Mouse (Mus musculus): ENCODE data around the gene Gm6040.

Gene Gm6040

DNA sequence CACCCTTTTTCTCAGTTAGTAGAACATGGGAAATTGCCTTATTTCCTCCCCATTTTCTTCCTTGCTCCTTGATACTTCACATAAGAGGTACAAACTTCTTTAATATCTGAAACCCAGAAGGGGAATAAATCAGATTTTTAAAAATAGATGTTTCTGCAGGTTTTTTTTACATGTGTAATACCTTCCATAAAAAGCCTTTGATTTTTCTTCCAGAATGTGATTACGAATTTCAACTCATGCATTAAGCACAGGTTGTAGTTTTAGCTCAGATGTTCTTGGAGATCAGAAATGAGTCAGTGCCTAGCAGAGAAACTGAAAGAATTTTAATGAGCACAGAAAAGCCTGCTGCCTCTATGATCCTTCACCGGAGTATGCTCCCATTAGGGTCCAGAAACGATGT lies at the start of gene Gm6040:
Gene Gm6040, minus strand, starts transcription at position 101 of the 400 bp plus-strand sequence.
- no peaks in the 10 kb centered on the region for H3K4me1 ChIP-seq (replicated peaks; ENCODE audit: low read depth, low read length)
- TF ChIP-seq CTCF (conservative IDR thresholded peaks at IDR 0.05; ENCODE audit: low read length) (no peak), NANOG (IDR thresholded peaks at IDR 0.05; ENCODE audit: borderline replicate concordance, low read length) (no peak), POU5F1 (IDR thresholded peaks at IDR 0.05; ENCODE audit: borderline replicate concordance, low read length) (no peak)
- no peaks in the 10 kb centered on the region for H3K36me3 ChIP-seq (ENCODE audit: insufficient read depth, low read length)
- no peak within 1 kb of the TSS for H3K4me3 ChIP-seq (replicated peaks; ENCODE audit: low read length)
- H3K27me3 ChIP-seq (ENCODE audit: insufficient read depth, low read length): no peaks in the 10 kb centered on the region
- H3K9me3 ChIP-seq (ENCODE audit: low read length): no peaks in the 10 kb centered on the region

DNA sequence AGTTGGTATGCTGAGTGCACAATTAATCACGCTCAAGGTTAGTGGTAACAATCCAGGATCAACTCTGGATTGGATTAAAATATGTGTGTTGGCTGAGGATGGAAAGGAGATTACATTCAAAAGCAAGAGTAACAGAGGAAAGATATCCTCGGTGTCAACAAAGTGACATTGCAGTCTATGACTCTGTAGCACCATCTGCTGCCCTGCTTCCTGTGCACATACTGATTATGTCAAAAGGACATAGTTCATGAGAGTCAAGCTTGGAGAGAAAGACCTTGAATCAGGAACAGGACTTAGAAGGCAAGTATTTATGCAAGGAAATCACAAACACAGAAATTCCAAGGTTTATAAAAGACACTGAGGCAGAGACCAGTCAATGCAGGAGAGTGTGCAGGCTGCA lies 42.7 kb upstream of the Gm6040 start:
- H3K27me3 ChIP-seq (ENCODE audit: insufficient read depth, low read length): no peaks in the 10 kb centered on the region
- TF ChIP-seq POU5F1 (IDR thresholded peaks at IDR 0.05; ENCODE audit: borderline replicate concordance, low read length) (no peak), NANOG (IDR thresholded peaks at IDR 0.05; ENCODE audit: borderline replicate concordance, low read length) (no peak), CTCF (conservative IDR thresholded peaks at IDR 0.05; ENCODE audit: low read length) (no peak)
- no peaks in the 10 kb centered on the region for H3K9me3 ChIP-seq (ENCODE audit: low read length)
- H3K36me3 ChIP-seq (ENCODE audit: insufficient read depth, low read length): no peaks in the 10 kb centered on the region
- H3K4me1 ChIP-seq (replicated peaks; ENCODE audit: low read depth, low read length): no peaks in the 10 kb centered on the region
- H3K4me3 ChIP-seq (replicated peaks; ENCODE audit: low read length): no peak overlapping the region

DNA sequence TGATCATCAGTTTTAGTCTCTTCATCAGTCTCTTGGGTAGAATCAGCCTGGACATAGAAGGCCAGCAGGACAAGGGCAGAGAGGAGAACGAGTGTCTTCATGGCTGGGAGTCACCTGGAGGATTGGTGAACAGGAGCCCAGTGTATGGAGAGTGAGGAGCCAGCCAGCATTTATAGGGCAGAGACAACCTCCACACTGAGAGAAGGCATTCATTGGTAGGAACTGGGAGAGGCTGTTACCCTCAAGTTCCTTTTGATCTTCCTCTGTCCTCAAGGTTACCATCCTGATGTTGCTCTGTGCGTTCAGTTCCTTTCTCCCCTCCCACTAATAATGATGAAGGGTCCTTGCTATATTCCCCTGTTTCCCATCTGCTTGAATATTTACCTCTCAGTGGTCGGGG lies 22.7 kb upstream of the Gm6040 start, which contains the start of gene AY761185:
Gene AY761185, minus strand, starts transcription at position 101 of the 400 bp plus-strand sequence.
- Histone ChIP-seq H3K9me3 (ENCODE audit: low read length) (no peaks in the 10 kb centered on the region), H3K4me3 (replicated peaks; ENCODE audit: low read length) (no peak within 1 kb of the TSS), H3K36me3 (ENCODE audit: insufficient read depth, low read length) (no peaks in the 10 kb centered on the region), H3K27me3 (ENCODE audit: insufficient read depth, low read length) (no peaks in the 10 kb centered on the region), H3K4me1 (replicated peaks; ENCODE audit: low read depth, low read length) (no peaks in the 10 kb centered on the region)
- TF ChIP-seq CTCF (conservative IDR thresholded peaks at IDR 0.05; ENCODE audit: low read length) (no peak), NANOG (IDR thresholded peaks at IDR 0.05; ENCODE audit: borderline replicate concordance, low read length) (no peak), POU5F1 (IDR thresholded peaks at IDR 0.05; ENCODE audit: borderline replicate concordance, low read length) (no peak)

DNA sequence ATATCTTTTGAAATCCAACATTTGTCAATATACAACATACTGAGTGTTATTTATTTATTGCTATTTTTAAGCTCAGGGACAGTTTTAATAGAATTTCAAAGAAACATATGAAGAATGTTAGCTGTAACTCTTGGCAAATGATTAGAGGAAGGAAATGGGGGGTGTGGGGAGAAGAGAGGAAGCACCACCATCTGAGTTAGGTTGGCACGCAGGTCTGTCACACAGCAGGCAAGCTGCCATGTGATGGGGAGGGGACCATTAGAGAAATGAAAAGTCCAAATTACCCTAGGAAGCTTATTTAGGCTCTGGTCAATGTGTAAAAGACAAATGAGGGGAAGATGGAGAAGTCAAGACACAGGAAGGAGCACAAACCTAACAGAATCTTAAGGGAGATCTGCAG lies 9.6 kb downstream of the Gm6040 start:
- H3K4me1 ChIP-seq (replicated peaks; ENCODE audit: low read depth, low read length): no peaks in the 10 kb centered on the region
- no peaks in the 10 kb centered on the region for H3K9me3 ChIP-seq (ENCODE audit: low read length)
- no peaks in the 10 kb centered on the region for H3K36me3 ChIP-seq (ENCODE audit: insufficient read depth, low read length)

DNA sequence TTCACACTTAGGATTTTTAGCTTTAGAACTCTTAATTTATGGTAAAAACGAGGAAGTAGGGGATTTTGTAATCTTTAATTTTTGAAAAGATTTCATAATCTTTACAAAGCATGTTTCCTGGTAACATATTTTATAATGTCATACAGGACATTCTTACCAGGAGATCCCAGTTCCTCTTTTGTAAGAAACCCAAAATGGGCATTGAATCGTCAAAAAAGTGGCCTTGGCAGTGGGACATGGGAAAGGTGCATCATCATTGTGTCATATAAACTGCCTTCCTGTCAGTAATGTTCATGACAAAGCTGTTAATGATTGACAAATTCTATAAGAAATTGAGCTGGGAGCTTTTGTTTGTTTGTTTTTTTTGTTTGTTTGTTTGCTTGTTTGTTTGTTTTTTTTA lies 13.6 kb downstream of the Gm6040 start:
- Histone ChIP-seq H3K4me1 (replicated peaks; ENCODE audit: low read depth, low read length) (no peaks in the 10 kb centered on the region), H3K4me3 (replicated peaks; ENCODE audit: low read length) (no peak overlapping the region), H3K36me3 (ENCODE audit: insufficient read depth, low read length) (no peaks in the 10 kb centered on the region), H3K27me3 (ENCODE audit: insufficient read depth, low read length) (no peaks in the 10 kb centered on the region), H3K9me3 (ENCODE audit: low read length) (no peaks in the 10 kb centered on the region)
- TF ChIP-seq CTCF (conservative IDR thresholded peaks at IDR 0.05; ENCODE audit: low read length) (no peak), POU5F1 (IDR thresholded peaks at IDR 0.05; ENCODE audit: borderline replicate concordance, low read length) (no peak), NANOG (IDR thresholded peaks at IDR 0.05; ENCODE audit: borderline replicate concordance, low read length) (no peak)

More for the DNA sequence above, 9.6 kb downstream of the Gm6040 start:
- TF ChIP-seq CTCF (conservative IDR thresholded peaks at IDR 0.05; ENCODE audit: low read length) (no peak), NANOG (IDR thresholded peaks at IDR 0.05; ENCODE audit: borderline replicate concordance, low read length) (no peak), POU5F1 (IDR thresholded peaks at IDR 0.05; ENCODE audit: borderline replicate concordance, low read length) (no peak)
- Histone ChIP-seq H3K27me3 (ENCODE audit: insufficient read depth, low read length) (no peaks in the 10 kb centered on the region), H3K4me3 (replicated peaks; ENCODE audit: low read length) (no peak overlapping the region)

DNA sequence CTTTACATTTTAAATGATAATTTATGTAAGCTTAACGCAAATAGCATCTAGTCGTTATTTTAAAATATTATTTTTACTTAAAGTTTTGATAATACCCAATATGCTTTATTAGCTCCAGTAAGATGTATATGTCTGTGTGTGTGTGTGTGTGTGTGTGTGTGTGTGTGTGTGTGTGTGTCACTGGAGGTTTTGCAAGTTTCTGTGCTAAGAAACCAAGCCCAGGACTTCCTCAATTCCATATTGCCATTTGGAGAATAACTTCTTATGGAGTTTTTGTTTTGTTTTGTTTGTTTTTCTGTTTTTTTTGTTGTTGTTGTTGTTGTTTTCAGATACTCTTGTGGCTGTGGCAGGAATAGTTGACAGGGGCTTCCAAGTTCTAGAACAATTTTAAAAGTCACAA lies 14.8 kb downstream of the Gm6040 start:
- TF ChIP-seq CTCF (conservative IDR thresholded peaks at IDR 0.05; ENCODE audit: low read length) (no peak), POU5F1 (IDR thresholded peaks at IDR 0.05; ENCODE audit: borderline replicate concordance, low read length) (no peak), NANOG (IDR thresholded peaks at IDR 0.05; ENCODE audit: borderline replicate concordance, low read length) (no peak)
- H3K27me3 ChIP-seq (ENCODE audit: insufficient read depth, low read length): no peaks in the 10 kb centered on the region
- H3K36me3 ChIP-seq (ENCODE audit: insufficient read depth, low read length): no peaks in the 10 kb centered on the region
- H3K4me3 ChIP-seq (replicated peaks; ENCODE audit: low read length): no peak overlapping the region
- H3K9me3 ChIP-seq (ENCODE audit: low read length): no peaks in the 10 kb centered on the region
- no peaks in the 10 kb centered on the region for H3K4me1 ChIP-seq (replicated peaks; ENCODE audit: low read depth, low read length)

DNA sequence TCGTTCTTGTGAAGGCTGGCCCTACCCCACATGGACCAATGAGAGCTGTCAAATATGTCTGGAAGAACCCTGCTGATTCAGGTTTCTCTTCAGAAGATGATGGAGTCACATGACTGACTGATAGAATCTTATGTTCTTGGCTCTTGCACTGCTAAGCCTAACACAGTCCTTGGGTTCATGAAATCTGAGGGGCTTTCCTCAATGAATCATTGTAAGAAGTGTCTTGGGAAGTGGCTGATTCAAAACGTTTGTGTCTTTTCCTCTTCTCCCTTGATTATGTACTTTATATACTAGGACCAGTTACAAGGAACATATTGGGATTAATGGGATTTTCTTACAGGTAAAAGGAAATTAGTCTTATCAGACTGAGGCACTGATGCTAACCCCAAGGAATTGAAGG lies 19.3 kb downstream of the Gm6040 start, which contains the start of gene Gm15056:
Gene Gm15056, minus strand, starts transcription at position 101 of the 400 bp plus-strand sequence.
- H3K9me3 ChIP-seq (ENCODE audit: low read length): no peaks in the 10 kb centered on the region
- H3K36me3 ChIP-seq (ENCODE audit: insufficient read depth, low read length): no peaks in the 10 kb centered on the region
- no peaks in the 10 kb centered on the region for H3K4me1 ChIP-seq (replicated peaks; ENCODE audit: low read depth, low read length)
- no peak within 1 kb of the TSS for H3K4me3 ChIP-seq (replicated peaks; ENCODE audit: low read length)
- no peaks in the 10 kb centered on the region for H3K27me3 ChIP-seq (ENCODE audit: insufficient read depth, low read length)
- TF ChIP-seq POU5F1 (IDR thresholded peaks at IDR 0.05; ENCODE audit: borderline replicate concordance, low read length) (no peak), CTCF (conservative IDR thresholded peaks at IDR 0.05; ENCODE audit: low read length) (no peak), NANOG (IDR thresholded peaks at IDR 0.05; ENCODE audit: borderline replicate concordance, low read length) (no peak)

DNA sequence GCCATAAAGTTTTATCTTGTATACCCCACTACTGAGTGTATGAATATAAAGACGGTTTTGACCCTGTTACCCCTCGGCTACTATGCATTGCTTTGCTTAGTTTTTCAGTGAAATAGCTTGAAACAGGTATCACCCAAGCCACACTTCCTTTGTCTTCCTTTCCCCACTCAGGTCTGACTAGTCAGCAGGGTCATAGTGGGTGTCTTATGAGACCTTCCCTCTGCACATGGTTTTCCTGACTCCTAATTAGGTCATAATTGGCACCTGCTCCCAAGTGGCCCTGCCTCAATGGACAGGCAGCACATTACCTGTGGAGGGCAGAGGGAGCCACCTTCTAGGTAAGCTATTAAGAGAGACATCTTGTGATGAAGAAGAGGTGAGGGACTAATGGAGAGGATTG lies 29.5 kb downstream of the Gm6040 start, which contains the start of gene Defb33:
Gene Defb33, plus strand, starts transcription at position 301 of the 400 bp plus-strand sequence.
- no peaks in the 10 kb centered on the region for H3K4me1 ChIP-seq (replicated peaks; ENCODE audit: low read depth, low read length)
- H3K36me3 ChIP-seq (ENCODE audit: insufficient read depth, low read length): no peaks in the 10 kb centered on the region
- TF ChIP-seq NANOG (IDR thresholded peaks at IDR 0.05; ENCODE audit: borderline replicate concordance, low read length) (no peak), CTCF (conservative IDR thresholded peaks at IDR 0.05; ENCODE audit: low read length) (no peak), POU5F1 (IDR thresholded peaks at IDR 0.05; ENCODE audit: borderline replicate concordance, low read length) (no peak)
- 0 out of 2 replicates have a peak, but pooled peaks cover 2% of the 10 kb centered on the region for H3K9me3 ChIP-seq (ENCODE audit: low read length)
- no peaks in the 10 kb centered on the region for H3K27me3 ChIP-seq (ENCODE audit: insufficient read depth, low read length)
- no peak within 1 kb of the TSS for H3K4me3 ChIP-seq (replicated peaks; ENCODE audit: low read length)

DNA sequence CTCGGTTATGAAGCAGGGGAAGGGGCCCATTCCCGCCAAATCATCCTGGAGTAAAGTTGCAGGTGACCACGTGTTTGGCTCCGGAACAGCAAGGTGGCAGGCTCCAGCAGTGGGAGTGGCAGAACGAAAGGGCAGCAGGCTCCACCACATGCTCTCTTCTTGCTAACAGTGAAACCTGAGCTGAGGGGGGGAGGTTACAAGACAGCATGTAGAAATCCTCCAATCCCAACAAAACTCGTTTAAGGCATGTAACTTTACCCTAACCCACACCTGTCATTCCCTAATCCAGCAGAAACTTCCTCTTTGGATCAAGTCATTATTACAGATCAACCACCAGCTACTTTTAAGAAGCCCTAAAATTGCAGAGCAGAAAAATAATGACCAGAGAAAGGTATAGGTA lies 47.3 kb downstream of the Gm6040 start:
- Histone ChIP-seq H3K27me3 (ENCODE audit: insufficient read depth, low read length) (no peaks in the 10 kb centered on the region), H3K36me3 (ENCODE audit: insufficient read depth, low read length) (no peaks in the 10 kb centered on the region), H3K9me3 (ENCODE audit: low read length) (no peaks in the 10 kb centered on the region), H3K4me1 (replicated peaks; ENCODE audit: low read depth, low read length) (peaks cover 6% of the 10 kb centered on the region), H3K4me3 (replicated peaks; ENCODE audit: low read length) (no peak overlapping the region)
- TF ChIP-seq NANOG (IDR thresholded peaks at IDR 0.05; ENCODE audit: borderline replicate concordance, low read length) (no peak), POU5F1 (IDR thresholded peaks at IDR 0.05; ENCODE audit: borderline replicate concordance, low read length) (no peak), CTCF (conservative IDR thresholded peaks at IDR 0.05; ENCODE audit: low read length) (no peak)

Data from E14TG2a.4 (cell line).